Mouse (Mus musculus) liver, embryonic 15.5 days (tissue): ENCODE data around the gene Mmab. TPM values are rescaled to one million over a fixed set of nuclear protein-coding genes. Genes with fewer than 3 reads are reported as not detected.

Experiments
- ATAC-seq: fragments of 200-750 bp; cut with Nextera tagmentation; 2 replicates; pipeline ENCODE4 v1.8.0; 2017; ENCODE audit warnings: moderate number of reproducible peaks, mild to moderate bottlenecking, moderate library complexity; ENCODE audit not compliant: insufficient read depth
- H3K27ac ChIP-seq: fragments of 300-500 bp; sonication (generic); replicated peaks from 2 replicates; pipeline ENCODE4 v1.5.1; 2015; ENCODE audit warnings: mild to moderate bottlenecking, inconsistent platforms
- H3K27me3 ChIP-seq: fragments of 300-500 bp; sonication (generic); 2 replicates; pipeline ENCODE4 v1.6.1; 2015; ENCODE audit warnings: mild to moderate bottlenecking, inconsistent platforms
- H3K36me3 ChIP-seq: fragments of 300-500 bp; sonication (generic); replicated peaks from 2 replicates; pipeline ENCODE4 v1.6.1; 2015; ENCODE audit warnings: moderate library complexity, mild to moderate bottlenecking, inconsistent platforms
- H3K4me1 ChIP-seq: fragments of 300-500 bp; sonication (generic); replicated peaks from 2 replicates; pipeline ENCODE4 v1.6.1; 2015; ENCODE audit warnings: inconsistent platforms
- H3K4me2 ChIP-seq: fragments of 300-500 bp; sonication (generic); 2 replicates; pipeline ENCODE4 v1.6.1; 2015; ENCODE audit warnings: moderate library complexity, mild to moderate bottlenecking, inconsistent platforms
- H3K4me3 ChIP-seq: fragments of 300-500 bp; sonication (generic); replicated peaks from 2 replicates; pipeline ENCODE4 v1.5.1; 2015; ENCODE audit warnings: mild to moderate bottlenecking, inconsistent platforms
- H3K9ac ChIP-seq: fragments of 300-500 bp; sonication (generic); 2 replicates; pipeline ENCODE4 v1.6.1; 2015; ENCODE audit warnings: moderate library complexity, mild to moderate bottlenecking, inconsistent platforms
- H3K9me3 ChIP-seq: fragments of 300-500 bp; sonication (generic); replicated peaks from 2 replicates; pipeline ENCODE4 v1.6.1; 2016; ENCODE audit warnings: inconsistent platforms
- WGBS: fragments of 180-500 bp; shearing (Covaris S2); methylation state at CpG from one replicate; pipeline ENCODE4 v1.1.7; 2015; ENCODE audit warnings: mixed read lengths; ENCODE audit not compliant: insufficient replicate concordance; 5-methylcytosine and 5-hydroxymethylcytosine counted together
- microRNA-seq: library from miRNA; unstranded; fragments of <30 nt; microRNA quantifications from one replicate; pipeline ENCODE4, GENCODE M21; 2016
- polyA plus RNA-seq: library from polyadenylated mRNA; unstranded; fragments of >200 nt; fragmentation: Nextera tagmentation; extraction: Ambion mirVana; gene quantifications from 2 replicates; pipeline ENCODE4 v1.2.1, GENCODE M21; 2015

The Mmab gene
- polyA plus RNA-seq, 1 experiment from 2014 or later = 10.3 TPM

GRCm38 (mm10) chr5:114408846-114409245 is 35.0 kb downstream of the Mmab start:
- WGBS = 91% methylated on average over 11 of the region's 11 CpGs
- Histone ChIP-seq H3K9me3 (no peaks in the 10 kb centered on the region), H3K4me3 (no peak overlapping the region), H3K9ac (no peak overlapping the region), H3K4me1 (no peaks in the 10 kb centered on the region), H3K27me3 (no peaks in the 10 kb centered on the region), H3K4me2 (no peak overlapping the region), H3K27ac (no peak overlapping the region), H3K36me3 (peaks cover 100% of the 10 kb centered on the region)
- ATAC-seq = no peak

DNA sequence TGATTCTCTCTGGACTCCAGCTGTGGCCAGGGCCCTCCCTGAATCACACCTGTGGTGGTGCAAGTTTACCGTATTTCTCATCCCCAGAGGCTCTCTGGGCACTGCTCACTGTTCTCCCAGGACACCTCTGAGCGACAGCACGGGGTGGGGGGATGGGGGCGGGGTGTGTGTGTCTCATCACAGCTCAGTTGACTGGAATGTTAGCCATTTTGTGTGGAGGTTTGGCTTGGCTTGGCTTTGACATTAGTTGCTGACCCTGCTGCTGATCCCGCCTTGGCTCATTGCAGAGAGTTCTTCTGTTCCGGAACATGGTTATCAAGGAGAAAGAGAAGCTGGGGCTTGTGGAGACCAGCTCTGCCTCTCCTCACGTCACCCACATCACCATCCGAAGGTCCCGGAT is 36.0 kb downstream of the Mmab start:
- H3K4me2 ChIP-seq = no peak overlapping the region
- H3K9me3 ChIP-seq = no peaks in the 10 kb centered on the region
- H3K27me3 ChIP-seq = no peaks in the 10 kb centered on the region
- H3K4me3 ChIP-seq = no peak overlapping the region
- no peak overlapping the region for H3K27ac ChIP-seq
- no peaks in the 10 kb centered on the region for H3K4me1 ChIP-seq
- H3K9ac ChIP-seq = no peak overlapping the region
- peaks cover 100% of the 10 kb centered on the region for H3K36me3 ChIP-seq
- 83% methylated on average over 9 of the region's 9 CpGs for WGBS
- no peak for ATAC-seq

GRCm38 (mm10) chr5:114407269-114407668 is 36.6 kb downstream of the Mmab start:
- Histone ChIP-seq H3K27ac (no peak overlapping the region), H3K27me3 (no peaks in the 10 kb centered on the region), H3K9ac (no peak overlapping the region), H3K4me2 (no peak overlapping the region), H3K4me3 (no peak overlapping the region), H3K9me3 (no peaks in the 10 kb centered on the region), H3K4me1 (no peaks in the 10 kb centered on the region), H3K36me3 (peaks cover 100% of the 10 kb centered on the region)
- WGBS = 86% methylated on average over 10 of the region's 10 CpGs
- no peak for ATAC-seq

- Histone ChIP-seq H3K27me3 (no peaks in the 10 kb centered on the region), H3K4me3 (no peak overlapping the region), H3K27ac (no peak overlapping the region), H3K4me2 (no peak overlapping the region), H3K36me3 (peaks cover 100% of the 10 kb centered on the region), H3K9ac (no peak overlapping the region), H3K9me3 (no peaks in the 10 kb centered on the region), H3K4me1 (no peaks in the 10 kb centered on the region)
- 85% methylated on average over 14 of the region's 14 CpGs for WGBS
- ATAC-seq = no peak
These were observed 37.3 kb downstream of the Mmab start for GRCm38 (mm10) chr5:114406592-114406991.

DNA sequence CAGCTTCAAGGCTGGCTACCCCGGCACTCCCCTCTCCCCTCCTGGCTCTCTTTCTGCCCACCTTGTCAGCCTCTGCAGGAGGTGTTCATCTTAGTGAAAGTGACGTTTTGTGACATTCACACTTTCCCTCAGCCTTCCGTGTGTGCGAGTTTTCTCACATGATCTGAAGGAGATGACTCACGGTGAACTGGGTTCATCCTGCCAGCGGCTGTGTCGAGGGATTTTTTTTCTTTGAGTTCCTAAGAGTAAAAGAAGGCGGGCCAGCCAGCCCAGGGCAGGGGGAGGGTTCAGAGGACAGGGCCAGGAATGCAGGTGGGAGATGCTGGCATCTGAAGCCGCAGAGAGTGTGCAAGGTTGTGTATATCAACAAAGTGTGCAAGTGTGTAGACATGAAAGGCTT is 50.7 kb downstream of the Mmab start:
- no peak overlapping the region for H3K9ac ChIP-seq
- H3K27ac ChIP-seq = no peak overlapping the region
- ATAC-seq = no peak
- peaks cover 68% of the 10 kb centered on the region for H3K36me3 ChIP-seq
- no peaks in the 10 kb centered on the region for H3K9me3 ChIP-seq
- no peak overlapping the region for H3K4me2 ChIP-seq
- H3K4me1 ChIP-seq = no peaks in the 10 kb centered on the region
- WGBS = 79% methylated on average over 9 of the region's 9 CpGs
- no peaks in the 10 kb centered on the region for H3K27me3 ChIP-seq
- H3K4me3 ChIP-seq = no peak overlapping the region

- H3K4me2 ChIP-seq = no peak overlapping the region
- no peak overlapping the region for H3K9ac ChIP-seq
- no peak overlapping the region for H3K27ac ChIP-seq
- peaks cover 24% of the 10 kb centered on the region for H3K4me1 ChIP-seq
- no peaks in the 10 kb centered on the region for H3K9me3 ChIP-seq
- ATAC-seq = no peak
- H3K4me3 ChIP-seq = no peak overlapping the region
- 74% methylated on average over 8 of the region's 8 CpGs for WGBS
- H3K36me3 ChIP-seq = peaks cover 56% of the 10 kb centered on the region
- H3K27me3 ChIP-seq = no peaks in the 10 kb centered on the region
These were observed 59.4 kb downstream of the Mmab start for GRCm38 (mm10) chr5:114384448-114384847.

DNA sequence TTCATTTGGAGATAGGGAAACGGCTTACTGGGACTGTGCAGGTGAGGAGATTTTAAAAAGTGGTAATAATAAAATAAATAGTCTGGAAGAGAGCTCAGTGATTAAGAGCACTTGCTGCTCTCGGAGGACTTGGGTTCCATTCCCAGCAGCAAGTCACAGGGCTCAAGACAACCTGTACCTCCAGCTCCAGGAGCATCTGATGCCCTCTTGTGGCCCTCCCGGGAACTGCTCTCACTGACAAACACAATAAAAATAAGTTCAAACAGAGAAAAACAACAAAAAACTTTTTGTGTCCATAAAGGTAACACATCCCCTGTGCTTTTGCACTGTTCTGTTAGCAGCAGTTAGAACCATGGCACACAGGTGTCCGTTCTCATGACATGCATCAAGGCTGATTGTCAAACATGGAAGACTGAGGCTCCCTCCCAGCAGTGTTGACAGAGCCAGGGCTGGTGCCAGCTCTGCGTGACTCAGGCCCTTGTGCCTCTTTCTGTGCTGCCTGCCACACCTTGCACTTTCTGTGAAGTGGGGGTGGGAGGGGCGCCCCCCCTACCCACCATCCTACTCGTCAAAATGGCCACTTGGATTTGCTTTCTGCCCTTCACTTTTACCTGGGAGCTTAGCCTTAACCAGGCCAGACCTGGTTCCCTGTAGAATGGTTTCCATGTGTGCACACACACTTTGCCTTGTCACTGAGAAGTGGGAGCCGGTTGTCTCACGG is 60.5 kb downstream of the Mmab start:
- WGBS = 65% methylated on average over 9 of the region's 9 CpGs

More for the DNA sequence above, 60.5 kb downstream of the Mmab start:
- H3K9ac ChIP-seq = no peak overlapping the region
- peaks cover 35% of the 10 kb centered on the region for H3K4me1 ChIP-seq
- no peak overlapping the region for H3K4me2 ChIP-seq
- no peak overlapping the region for H3K4me3 ChIP-seq
- no peaks in the 10 kb centered on the region for H3K27me3 ChIP-seq
- peaks cover 45% of the 10 kb centered on the region for H3K36me3 ChIP-seq
- H3K9me3 ChIP-seq = no peaks in the 10 kb centered on the region
- ATAC-seq = no peak
- H3K27ac ChIP-seq = no peak overlapping the region

Small RNAs within 50 kb of the gene (microRNA-seq; reads per million reads assigned to microRNA genes)
- gene Mir7027 = not detected

Other genes starting within 250 kb of the Mmab start
- not detected in 2 replicates for gene Foxn4, start 170.3 kb downstream of the Mmab start, polyA plus RNA-seq
- 0.40 and 0.62 TPM in 2 replicates for gene Myo1h, start 154.9 kb downstream of the Mmab start, polyA plus RNA-seq
- gene Kctd10, start 63.6 kb downstream of the Mmab start, polyA plus RNA-seq = 21.1 and 22.6 TPM in 2 replicates
- gene Ube3b, start 63.5 kb downstream of the Mmab start, polyA plus RNA-seq = 17.1 and 18.4 TPM in 2 replicates
- gene Mvk, start 209 bp upstream of the Mmab start, polyA plus RNA-seq = 32.7 TPM in 2 replicates
- 0.50 and 0.73 TPM in 2 replicates for gene Fam222a, start 124.0 kb upstream of the Mmab start, polyA plus RNA-seq
- gene Trpv4, start 214.4 kb upstream of the Mmab start, polyA plus RNA-seq = 0.24 and 0.33 TPM in 2 replicates
- 36.2 and 36.8 TPM in 2 replicates for gene Gltp, start 246.9 kb upstream of the Mmab start, polyA plus RNA-seq